Mouse (Mus musculus): ENCODE measurements around the gene Sf3a2. TPM values are rescaled to one million over a fixed set of nuclear protein-coding genes. Genes with fewer than 3 reads are reported as not detected.

Sf3a2 gene
- polyA plus RNA-seq, 1 experiment from 2014 or later: 119 TPM

MicroRNAs encoded within 50 kb of the gene (microRNA counts, 519-probe panel; counts per million panel counts)
- 31.2 counts per million for microRNA mmu-miR-1982

Small RNAs within 50 kb of the gene (microRNA-seq; reads per million reads assigned to microRNA genes)
- 5.0 reads per million for gene Mir1982 (ENCODE audit: insufficient number of aligned reads)

Other genes with a start within 250 kb of the Sf3a2 start
- 34.9 and 37.1 TPM in 2 replicates for gene Rexo1, start 236.6 kb upstream of the Sf3a2 start, polyA plus RNA-seq (2014; fragmentation: Nextera tagmentation; extraction: Ambion mirVana)
- gene Klf16, start 220.9 kb upstream of the Sf3a2 start, polyA plus RNA-seq (2014; fragmentation: Nextera tagmentation; extraction: Ambion mirVana): 5.9 and 7.7 TPM in 2 replicates
- 94.6 and 121 TPM in 2 replicates for gene Abhd17a, start 207.9 kb upstream of the Sf3a2 start, polyA plus RNA-seq (2014; fragmentation: Nextera tagmentation; extraction: Ambion mirVana)
- gene Scamp4, start 195.3 kb upstream of the Sf3a2 start, polyA plus RNA-seq (2014; fragmentation: Nextera tagmentation; extraction: Ambion mirVana): 67.7 and 78.5 TPM in 2 replicates
- 7.6 and 9.5 TPM in 2 replicates for gene Adat3, start 195.3 kb upstream of the Sf3a2 start, polyA plus RNA-seq (2014; fragmentation: Nextera tagmentation; extraction: Ambion mirVana)
- gene Gm49322, start 192.2 kb upstream of the Sf3a2 start, polyA plus RNA-seq (2014; fragmentation: Nextera tagmentation; extraction: Ambion mirVana): 3.6 and 4.7 TPM in 2 replicates
- 134 TPM in 2 replicates for gene Csnk1g2, start 175.4 kb upstream of the Sf3a2 start, polyA plus RNA-seq (2014; fragmentation: Nextera tagmentation; extraction: Ambion mirVana)
- gene Btbd2, start 141.1 kb upstream of the Sf3a2 start, polyA plus RNA-seq (2014; fragmentation: Nextera tagmentation; extraction: Ambion mirVana): 78.3 and 97.3 TPM in 2 replicates
- 85.1 and 87.0 TPM in 2 replicates for gene Mknk2, start 120.1 kb upstream of the Sf3a2 start, polyA plus RNA-seq (2014; fragmentation: Nextera tagmentation; extraction: Ambion mirVana)
- 57.9 and 61.1 TPM in 2 replicates for gene Mob3a, start 96.2 kb upstream of the Sf3a2 start, polyA plus RNA-seq (2014; fragmentation: Nextera tagmentation; extraction: Ambion mirVana)
- gene Izumo4, start 96.0 kb upstream of the Sf3a2 start, polyA plus RNA-seq (2014; fragmentation: Nextera tagmentation; extraction: Ambion mirVana): 4.8 and 7.2 TPM in 2 replicates
- 84.2 and 86.3 TPM in 2 replicates for gene Ap3d1, start 55.9 kb upstream of the Sf3a2 start, polyA plus RNA-seq (2014; fragmentation: Nextera tagmentation; extraction: Ambion mirVana)
- 34.5 and 34.9 TPM in 2 replicates for gene Dot1l, start 43.0 kb upstream of the Sf3a2 start, polyA plus RNA-seq (2014; fragmentation: Nextera tagmentation; extraction: Ambion mirVana)
- 160 and 163 TPM in 2 replicates for gene Plekhj1, start 428 bp downstream of the Sf3a2 start, polyA plus RNA-seq (2014; fragmentation: Nextera tagmentation; extraction: Ambion mirVana)
- gene Amh, start 7.0 kb downstream of the Sf3a2 start, polyA plus RNA-seq (2014; fragmentation: Nextera tagmentation; extraction: Ambion mirVana): 0.15 and 0.16 TPM in 2 replicates
- gene Jsrp1, start 15.3 kb downstream of the Sf3a2 start, polyA plus RNA-seq (2014; fragmentation: Nextera tagmentation; extraction: Ambion mirVana): 0.47 and 0.59 TPM in 2 replicates
- 1,775 and 1,994 TPM in 2 replicates for gene Oaz1, start 28.5 kb downstream of the Sf3a2 start, polyA plus RNA-seq (2014; fragmentation: Nextera tagmentation; extraction: Ambion mirVana)
- 1.2 and 2.1 TPM in 2 replicates for gene Lingo3, start 45.8 kb downstream of the Sf3a2 start, polyA plus RNA-seq (2014; fragmentation: Nextera tagmentation; extraction: Ambion mirVana)
- gene Lsm7, start 57.0 kb downstream of the Sf3a2 start, polyA plus RNA-seq (2014; fragmentation: Nextera tagmentation; extraction: Ambion mirVana): 308 and 322 TPM in 2 replicates
- gene Sppl2b, start 57.1 kb downstream of the Sf3a2 start, polyA plus RNA-seq (2014; fragmentation: Nextera tagmentation; extraction: Ambion mirVana): 37.0 and 39.8 TPM in 2 replicates
- gene Tmprss9, start 73.7 kb downstream of the Sf3a2 start, polyA plus RNA-seq (2014; fragmentation: Nextera tagmentation; extraction: Ambion mirVana): 0.08 and 0.12 TPM in 2 replicates
- 313 and 317 TPM in 2 replicates for gene Timm13, start 102.8 kb downstream of the Sf3a2 start, polyA plus RNA-seq (2014; fragmentation: Nextera tagmentation; extraction: Ambion mirVana)
- 29.8 and 30.9 TPM in 2 replicates for gene Lmnb2, start 120.0 kb downstream of the Sf3a2 start, polyA plus RNA-seq (2014; fragmentation: Nextera tagmentation; extraction: Ambion mirVana)
- 10.7 and 13.0 TPM in 2 replicates for gene Gadd45b, start 131.9 kb downstream of the Sf3a2 start, polyA plus RNA-seq (2014; fragmentation: Nextera tagmentation; extraction: Ambion mirVana)
- gene Gng7, start 216.7 kb downstream of the Sf3a2 start, polyA plus RNA-seq (2014; fragmentation: Nextera tagmentation; extraction: Ambion mirVana): 8.0 and 9.2 TPM in 2 replicates
- 1.5 and 2.2 TPM in 2 replicates for gene Diras1, start 227.5 kb downstream of the Sf3a2 start, polyA plus RNA-seq (2014; fragmentation: Nextera tagmentation; extraction: Ambion mirVana)
- gene Slc39a3, start 239.2 kb downstream of the Sf3a2 start, polyA plus RNA-seq (2014; fragmentation: Nextera tagmentation; extraction: Ambion mirVana): 19.4 and 21.6 TPM in 2 replicates